Mouse (Mus musculus) limb, embryonic 14.5 days (tissue): ENCODE results near the gene Itgb3. TPM values are rescaled to one million over a fixed set of nuclear protein-coding genes. Genes with fewer than 3 reads are reported as not detected.

Experiments used
- ATAC-seq: fragments of 200-750 bp; cut with Nextera tagmentation; 2 replicates; pipeline ENCODE4 v1.8.0; 2017; ENCODE audit warnings: low read depth, moderate number of reproducible peaks, moderate TSS enrichment; ENCODE audit not compliant: low FRiP score
- DNase-seq: peaks from one replicate; pipeline ENCODE4 v3.0.0-alpha.2; 2015; ENCODE audit warnings: low spot score
- H3K27ac ChIP-seq: fragments of 300-500 bp; sonication (generic); replicated peaks from 2 replicates; pipeline ENCODE4 v1.5.1; 2014; ENCODE audit warnings: low read depth, mild to moderate bottlenecking, low read length, moderate library complexity, mixed read lengths
- H3K27me3 ChIP-seq: fragments of 300-500 bp; sonication (generic); 2 replicates; pipeline ENCODE4 v1.6.1; 2014; ENCODE audit warnings: low read length, mixed read lengths; ENCODE audit not compliant: control insufficient read depth, insufficient read depth
- H3K36me3 ChIP-seq: fragments of 300-500 bp; sonication (generic); 2 replicates; pipeline ENCODE4 v1.6.1; 2014; ENCODE audit warnings: mild to moderate bottlenecking, low read length, moderate library complexity, mixed read lengths; ENCODE audit not compliant: control insufficient read depth, insufficient read depth
- H3K4me1 ChIP-seq: fragments of 300-500 bp; sonication (generic); 2 replicates; pipeline ENCODE4 v1.6.1; 2014; ENCODE audit warnings: antibody characterized with exemption, low read length, mixed read lengths; ENCODE audit not compliant: control insufficient read depth, insufficient read depth
- H3K4me2 ChIP-seq: fragments of 300-500 bp; sonication (generic); replicated peaks from 2 replicates; pipeline ENCODE4 v1.6.1; 2014; ENCODE audit warnings: low read depth, mild to moderate bottlenecking, low read length, moderate library complexity; ENCODE audit not compliant: severe bottlenecking
- H3K4me3 ChIP-seq: fragments of 300-500 bp; sonication (generic); replicated peaks from 2 replicates; pipeline ENCODE4 v1.5.1; 2014; ENCODE audit warnings: low read length
- H3K9ac ChIP-seq: fragments of 300-500 bp; sonication (generic); 2 replicates; pipeline ENCODE4 v1.6.1; 2014; ENCODE audit warnings: mild to moderate bottlenecking, low read depth, low read length, moderate library complexity; ENCODE audit not compliant: severe bottlenecking
- H3K9me3 ChIP-seq: fragments of 300-500 bp; sonication (generic); 2 replicates; pipeline ENCODE4 v1.6.1; 2016; ENCODE audit warnings: low read length; ENCODE audit not compliant: control insufficient read depth
- POLR2A ChIP-seq: fragments of 200-500 bp; IDR thresholded peaks from 2 replicates; pipeline ENCODE4 v1.8.0; 2012; ENCODE audit warnings: inconsistent platforms, mild to moderate bottlenecking, moderate library complexity, borderline replicate concordance; ENCODE audit not compliant: insufficient read depth, insufficient read length; ENCODE audit errors: extremely low read depth
- WGBS: fragments of 180-500 bp; shearing (Covaris S2); extraction: QIAGEN DNeasy Blood & Tissue Kit; methylation state at CpG from one replicate; pipeline ENCODE4 v1.1.7; 2014; 5-methylcytosine and 5-hydroxymethylcytosine counted together
- polyA plus RNA-seq, 2 experiments: library from polyadenylated mRNA; depleted of rRNA in 1 of 2; stranded (reverse) in 1 of 2; unstranded in 1 of 2; fragments of >200 nt; fragmentation: Nextera tagmentation in 1 of 2; extraction: Ambion mirVana in 1 of 2; gene quantifications; 2 replicates each; pipeline versions ENCODE4 v1.2.1 to v1.2.3; 2012 to 2014

The Itgb3 gene
- polyA plus RNA-seq, 2 experiments, result 1.4 to 2.9 TPM

GRCm38 (mm10) chr11:104613551-104613950 is 5.8 kb downstream of the Itgb3 start:
- ATAC-seq, result no peak
- peaks cover 13% of the 10 kb centered on the region for H3K27me3 ChIP-seq
- no peak for DNase-seq
- no peak overlapping the region for H3K27ac ChIP-seq
- no peaks in the 10 kb centered on the region for H3K9me3 ChIP-seq
- H3K4me3 ChIP-seq, result no peak overlapping the region
- no peaks in the 10 kb centered on the region for H3K4me1 ChIP-seq
- no peaks in the 10 kb centered on the region for H3K36me3 ChIP-seq
- H3K9ac ChIP-seq, result no peak overlapping the region
- H3K4me2 ChIP-seq, result no peak overlapping the region
- TF ChIP-seq POLR2A, result no peak
- 82% methylated on average over 10 of the region's 10 CpGs for WGBS

GRCm38 (mm10) chr11:104614130-104614529 is 6.3 kb downstream of the Itgb3 start:
- Histone ChIP-seq H3K9me3 (no peaks in the 10 kb centered on the region), H3K27me3 (peaks cover 8% of the 10 kb centered on the region), H3K4me2 (no peak overlapping the region), H3K27ac (no peak overlapping the region), H3K4me3 (no peak overlapping the region), H3K4me1 (no peaks in the 10 kb centered on the region), H3K9ac (no peak overlapping the region), H3K36me3 (no peaks in the 10 kb centered on the region)
- DNase-seq (no peak), ATAC-seq (no peak)
- 68% methylated on average over 2 of the region's 2 CpGs for WGBS
- TF ChIP-seq POLR2A, result no peak

GRCm38 (mm10) chr11:104616182-104616581 is 8.4 kb downstream of the Itgb3 start:
- Histone ChIP-seq H3K36me3 (no peaks in the 10 kb centered on the region), H3K27ac (no peak overlapping the region), H3K4me3 (no peak overlapping the region), H3K4me2 (no peak overlapping the region), H3K9ac (no peak overlapping the region), H3K9me3 (no peaks in the 10 kb centered on the region), H3K4me1 (no peaks in the 10 kb centered on the region), H3K27me3 (no peaks in the 10 kb centered on the region)
- 54% methylated on average over 5 of the region's 5 CpGs for WGBS
- no peak for DNase-seq
- no peak for TF ChIP-seq POLR2A
- no peak for ATAC-seq

GRCm38 (mm10) chr11:104618638-104619076 is 10.9 kb downstream of the Itgb3 start:
- Histone ChIP-seq H3K27me3 (no peaks in the 10 kb centered on the region), H3K9ac (no peak overlapping the region), H3K4me2 (no peak overlapping the region), H3K27ac (no peak overlapping the region), H3K9me3 (no peaks in the 10 kb centered on the region), H3K4me1 (no peaks in the 10 kb centered on the region), H3K4me3 (no peak overlapping the region), H3K36me3 (no peaks in the 10 kb centered on the region)
- TF ChIP-seq POLR2A, result no peak
- 79% methylated on average over 6 of the region's 6 CpGs for WGBS
- ATAC-seq (no peak), DNase-seq (no peak)

GRCm38 (mm10) chr11:104619084-104620022 is 11.6 kb downstream of the Itgb3 start:
- no peak for ATAC-seq
- 67% methylated on average over 13 of the region's 13 CpGs for WGBS
- TF ChIP-seq POLR2A, result no peak
- Histone ChIP-seq H3K4me3 (no peak overlapping the region), H3K27ac (no peak overlapping the region), H3K36me3 (no peaks in the 10 kb centered on the region), H3K27me3 (no peaks in the 10 kb centered on the region), H3K4me1 (no peaks in the 10 kb centered on the region), H3K4me2 (no peak overlapping the region), H3K9me3 (no peaks in the 10 kb centered on the region), H3K9ac (no peak overlapping the region)
- DNase-seq, result no peak
